In the genomic region with DNA sequence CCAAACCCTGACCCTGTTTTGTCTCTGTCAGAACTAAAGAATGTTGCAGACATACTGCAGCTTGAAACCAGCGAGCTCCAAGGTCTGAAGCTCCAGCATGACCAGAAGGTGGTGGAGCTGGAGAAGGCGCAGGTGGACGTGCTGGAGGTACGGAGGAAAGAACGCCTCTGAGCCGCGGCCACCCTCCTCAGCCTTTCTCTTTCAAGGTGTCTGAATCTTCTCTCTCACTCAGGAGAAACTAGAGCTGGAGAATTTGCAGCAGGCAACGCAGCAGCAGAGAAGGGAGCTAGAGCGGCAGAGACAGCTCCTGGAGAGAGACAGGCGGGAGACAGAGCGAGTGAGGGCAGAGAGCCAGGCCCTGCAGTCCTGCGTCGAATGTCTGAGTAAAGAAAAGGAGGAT, we compare ENCODE assay signal across 26 mouse cellular contexts.
"Had no signal": no experiment of that assay in that cellular context is flagged by ENCODE, and none has a peak within 500 bp of the region (broad histone marks: within the 10 kb centered on the region; RNA-seq: fewer than 3 reads in every experiment).

No protein-coding gene starts in this region.

- H3K4me1 ChIP-seq: embryonic facial prominence, embryonic 10.5 days; embryonic facial prominence, embryonic 12.5 days; embryonic facial prominence, embryonic 13.5 days; embryonic facial prominence, embryonic 15.5 days; forebrain, embryonic 10.5 days; forebrain, embryonic 12.5 days; forebrain, embryonic 13.5 days; forebrain, embryonic 15.5 days had no signal

- H3K4me3 ChIP-seq: embryonic facial prominence, embryonic 10.5 days; embryonic facial prominence, embryonic 12.5 days; embryonic facial prominence, embryonic 13.5 days; embryonic facial prominence, embryonic 15.5 days; erythroblast, embryonic 14.5 days; forebrain, embryonic 10.5 days; forebrain, embryonic 12.5 days; forebrain, embryonic 13.5 days; forebrain, embryonic 15.5 days; gastrocnemius, adult 2 months had no signal

- ATAC-seq: forebrain, embryonic 13.5 days; forebrain, embryonic 14.5 days; forebrain, embryonic 15.5 days; forebrain, embryonic 16.5 days; forebrain, postnatal 0 days had no signal

- H3K9ac ChIP-seq: embryonic facial prominence, embryonic 12.5 days; embryonic facial prominence, embryonic 13.5 days; embryonic facial prominence, embryonic 15.5 days; forebrain, embryonic 12.5 days; forebrain, embryonic 13.5 days; forebrain, embryonic 15.5 days; forebrain, postnatal 0 days had no signal

- H3K9me3 ChIP-seq: embryonic facial prominence, embryonic 10.5 days; embryonic facial prominence, embryonic 12.5 days; embryonic facial prominence, embryonic 13.5 days; embryonic facial prominence, embryonic 15.5 days; forebrain, embryonic 10.5 days; forebrain, embryonic 12.5 days; forebrain, embryonic 13.5 days; forebrain, embryonic 15.5 days had no signal

- H3K4me2 ChIP-seq: embryonic facial prominence, embryonic 12.5 days; embryonic facial prominence, embryonic 13.5 days; embryonic facial prominence, embryonic 15.5 days; forebrain, embryonic 12.5 days; forebrain, embryonic 13.5 days; forebrain, embryonic 15.5 days had no signal

- H3K27me3 ChIP-seq: embryonic facial prominence, embryonic 12.5 days; embryonic facial prominence, embryonic 13.5 days; embryonic facial prominence, embryonic 15.5 days; forebrain, embryonic 12.5 days; forebrain, embryonic 13.5 days; forebrain, embryonic 15.5 days had no signal

- DNase-seq: cerebellum, adult 8-10 months; cerebellum, adult 9-10 months; cerebellum, adult 9-11 months; cerebellum, postnatal 10 days; cerebellum, postnatal 14 days; cerebellum, postnatal 25 days; cerebellum, postnatal 36 days; embryo, embryonic 11 days; forebrain, postnatal 0 days; gastrocnemius, adult 2 months; gastrocnemius, postnatal 10 days; gastrocnemius, postnatal 14 days; gastrocnemius, postnatal 25 days; gastrocnemius, postnatal 36 days; heart, adult 18-20 months had no signal

- H3K27ac ChIP-seq: embryonic facial prominence, embryonic 10.5 days; embryonic facial prominence, embryonic 12.5 days; embryonic facial prominence, embryonic 13.5 days; embryonic facial prominence, embryonic 15.5 days; forebrain, embryonic 10.5 days; forebrain, embryonic 12.5 days; forebrain, embryonic 13.5 days; forebrain, embryonic 15.5 days; gastrocnemius, adult 2 months had no signal
